Mouse (Mus musculus): ENCODE measurements at regions not wholly inside any gene's neighbourhood (a gene's known extent, or its start where the extent isn't known, plus 50 kb on each side); places are given as distances from the start of the nearest gene placed in this dataset.
"Not testable (repeated sequence)": the region's sequence is repeated elsewhere in the genome, so short reads cannot be mapped to it uniquely, and the experiment has no call there.

GRCm38 (mm10) chr17:15620746-15621694, 56.9 kb upstream of the Prdm9 start:
- DNase-seq = no peak

- DNase-seq = no peak
These were observed 58.8 kb upstream of the Prdm9 start for GRCm38 (mm10) chr17:15622913-15623312.

DNA sequence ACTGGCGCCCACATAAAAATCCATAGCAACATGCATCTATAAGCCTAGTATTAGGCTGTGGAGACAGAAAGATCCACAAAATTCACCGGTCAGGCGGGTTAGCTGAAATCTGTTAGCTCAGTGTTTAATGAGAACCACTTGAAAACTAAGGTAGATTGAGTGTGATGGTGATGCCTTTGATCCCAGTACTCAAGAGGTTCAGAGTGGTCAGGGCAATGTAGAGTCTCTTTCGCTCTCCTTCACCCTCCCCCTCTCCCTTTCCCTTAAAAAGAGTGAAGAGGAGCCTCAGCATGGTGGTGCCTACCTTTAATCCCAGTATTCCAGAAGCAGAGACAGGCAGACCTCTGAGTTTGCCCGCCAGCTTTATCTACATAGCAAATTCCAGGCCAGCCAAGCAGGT, 66.6 kb upstream of the Prdm9 start:
- DNase-seq = no peak

- no peak for DNase-seq
These were observed 67.5 kb upstream of the Prdm9 start for GRCm38 (mm10) chr17:15631626-15632025.

GRCm38 (mm10) chr17:15632090-15632489, 67.9 kb upstream of the Prdm9 start:
- DNase-seq = peak; percentile 24

GRCm38 (mm10) chr17:15639111-15639865, 65.5 kb upstream of the Chd1 start:
- DNase-seq = not testable (repeated sequence)

DNA sequence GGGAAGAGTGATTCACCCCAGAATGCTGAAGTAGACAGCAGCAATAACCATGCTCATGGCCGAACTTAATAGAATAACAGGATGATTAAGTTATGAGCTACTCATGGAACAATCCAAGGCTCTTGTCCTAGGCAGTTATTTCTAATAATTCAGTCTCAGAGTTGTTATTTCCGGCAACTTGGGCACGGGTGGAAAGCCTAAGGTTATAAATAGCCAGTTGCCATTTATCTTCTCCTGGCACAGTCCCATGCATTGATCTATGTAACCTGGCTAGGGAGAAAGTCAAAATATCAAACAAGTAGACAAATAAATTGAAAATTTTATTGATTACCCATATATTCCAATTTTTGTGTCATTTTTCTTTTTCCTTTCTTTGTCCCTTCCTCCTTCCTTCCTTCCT, 64.0 kb upstream of the Chd1 start:
- no peak for DNase-seq

DNA sequence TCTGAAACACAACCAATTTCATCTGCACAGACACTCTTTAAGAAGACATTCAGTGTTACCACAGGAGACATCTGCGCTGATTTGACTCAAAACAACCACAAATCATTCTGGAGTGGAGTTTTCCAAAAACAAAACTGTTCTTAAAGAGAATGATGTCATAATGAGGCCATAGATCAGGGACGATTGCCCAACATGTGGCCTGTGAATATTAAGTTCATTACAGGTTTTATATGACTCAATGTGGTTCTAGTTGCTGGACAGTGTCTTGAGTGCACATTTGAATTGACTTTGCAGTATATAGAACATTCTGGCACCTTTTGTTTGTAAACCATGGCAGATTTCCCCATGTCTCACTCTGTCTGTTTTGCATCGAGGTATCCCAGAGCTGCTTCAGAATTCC, 63.0 kb upstream of the Chd1 start:
- no peak for DNase-seq

DNA sequence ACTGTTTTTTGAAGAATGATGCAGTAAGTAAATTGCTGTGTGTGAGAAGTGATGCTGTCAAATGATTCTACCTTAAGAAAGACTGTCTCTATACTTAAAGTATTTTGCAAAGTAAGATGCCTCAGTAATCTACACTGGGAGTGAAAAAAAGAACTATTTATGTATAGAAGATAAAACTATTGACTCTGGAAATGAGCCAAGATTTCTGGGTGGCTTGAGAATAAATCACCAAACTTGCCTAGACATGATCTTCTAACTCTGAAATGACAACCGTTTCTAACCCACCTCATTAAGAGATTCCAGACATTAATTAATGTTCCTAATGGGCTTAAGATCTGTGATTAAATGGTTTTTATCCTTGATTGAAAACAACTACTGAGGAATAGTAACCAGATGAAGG, 58.0 kb upstream of the Chd1 start:
- no peak for DNase-seq

DNA sequence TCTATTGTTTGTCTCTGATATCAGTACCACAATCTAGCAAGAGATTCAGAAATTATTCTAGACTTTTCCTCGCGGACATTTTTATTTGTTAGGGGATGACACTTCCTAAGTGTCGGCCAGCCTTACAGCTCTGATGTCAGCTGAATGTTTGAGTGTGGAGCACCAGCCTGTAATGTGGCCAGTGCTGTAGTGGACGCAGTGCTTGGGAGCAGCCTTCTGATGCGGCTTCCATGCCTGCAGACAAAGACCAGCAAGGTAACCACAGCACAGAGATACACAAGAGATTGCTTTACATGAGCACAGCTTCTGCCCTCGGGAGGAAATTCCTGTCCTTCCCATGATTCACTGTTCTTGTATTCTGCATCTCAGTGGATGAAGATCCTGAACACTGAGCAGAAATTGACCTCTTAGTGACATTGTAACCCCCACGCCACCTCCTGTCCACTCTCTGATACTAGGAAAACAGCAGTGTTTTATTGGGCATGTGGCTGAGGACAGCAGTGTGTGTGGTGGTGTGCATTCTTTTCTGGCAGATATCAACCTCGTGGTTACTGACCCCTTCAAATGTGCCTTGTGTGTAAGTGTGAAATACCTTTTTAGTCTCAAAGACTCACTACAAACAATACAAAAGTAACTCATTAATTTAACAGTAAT, 54.6 kb upstream of the Chd1 start:
- DNase-seq = no peak

DNA sequence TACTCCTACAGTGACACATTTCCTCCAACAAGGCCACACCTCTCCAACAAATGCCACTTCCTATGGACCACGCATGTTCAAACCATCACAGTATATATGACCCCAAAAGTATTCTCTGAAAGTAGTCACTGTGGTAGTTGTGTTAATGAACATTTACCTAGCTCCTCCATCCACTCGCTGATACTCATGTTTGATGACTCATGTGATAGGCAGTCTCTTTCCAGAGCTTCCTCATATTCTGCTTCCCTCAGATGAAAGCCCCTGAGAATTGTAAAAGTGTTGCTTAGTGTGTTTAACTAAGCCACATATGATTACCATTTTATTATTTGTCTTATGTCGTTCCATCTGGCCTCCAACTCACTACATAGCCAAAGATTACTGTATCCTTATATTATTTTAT, 52.9 kb upstream of the Chd1 start:
- no peak for DNase-seq

Data from adrenal gland, postnatal 25 days (tissue).